Mouse (Mus musculus) hindbrain, embryonic 13.5 days (tissue): Measurements from ENCODE around the gene Psmb11. TPM values are rescaled to one million over a fixed set of nuclear protein-coding genes. Genes with fewer than 3 reads are reported as not detected.

Experiments used
- ATAC-seq: fragments of 200-750 bp; cut with Nextera tagmentation; 2 replicates; pipeline ENCODE4 v1.8.0; 2017; ENCODE audit warnings: moderate TSS enrichment; ENCODE audit not compliant: low FRiP score
- H3K27ac ChIP-seq: fragments of 300-500 bp; sonication (generic); 2 replicates; pipeline ENCODE4 v1.5.1; 2015; ENCODE audit warnings: inconsistent platforms, mild to moderate bottlenecking, moderate library complexity
- H3K27me3 ChIP-seq: fragments of 300-500 bp; sonication (generic); 2 replicates; pipeline ENCODE4 v1.6.1; 2015; ENCODE audit warnings: mild to moderate bottlenecking, inconsistent platforms
- H3K36me3 ChIP-seq: fragments of 300-500 bp; sonication (generic); 2 replicates; pipeline ENCODE4 v1.6.1; 2015; ENCODE audit warnings: mild to moderate bottlenecking, inconsistent platforms
- H3K4me1 ChIP-seq: fragments of 300-500 bp; sonication (generic); replicated peaks from 2 replicates; pipeline ENCODE4 v1.6.1; 2015; ENCODE audit warnings: inconsistent platforms
- H3K4me2 ChIP-seq: fragments of 300-500 bp; sonication (generic); 2 replicates; pipeline ENCODE4 v1.6.1; 2015; ENCODE audit warnings: inconsistent platforms, mild to moderate bottlenecking, moderate library complexity
- H3K4me3 ChIP-seq: fragments of 300-500 bp; sonication (generic); 2 replicates; pipeline ENCODE4 v1.5.1; 2015; ENCODE audit warnings: mild to moderate bottlenecking, inconsistent platforms
- H3K9ac ChIP-seq: fragments of 300-500 bp; sonication (generic); 2 replicates; pipeline ENCODE4 v1.6.1; 2015; ENCODE audit warnings: mild to moderate bottlenecking, inconsistent platforms
- H3K9me3 ChIP-seq: fragments of 300-500 bp; sonication (generic); 2 replicates; pipeline ENCODE4 v1.6.1; 2016; ENCODE audit warnings: inconsistent platforms
- WGBS: fragments of 180-500 bp; shearing (Covaris S2); methylation state at CpG from one replicate; pipeline ENCODE4 v1.1.7; 2015; 5-methylcytosine and 5-hydroxymethylcytosine counted together
- polyA plus RNA-seq: library from polyadenylated mRNA; unstranded; fragments of >200 nt; fragmentation: Nextera tagmentation; extraction: Ambion mirVana; gene quantifications from 2 replicates; pipeline ENCODE4 v1.2.1, GENCODE M21; 2015

The Psmb11 gene
- polyA plus RNA-seq, 1 experiment from 2014 or later: not detected

- Histone ChIP-seq H3K36me3 (peaks cover 26% of the 10 kb centered on the region), H3K9me3 (no peaks in the 10 kb centered on the region), H3K4me2 (no peak overlapping the region), H3K9ac (no peak overlapping the region), H3K27ac (no peak overlapping the region), H3K4me3 (no peak overlapping the region), H3K4me1 (no peaks in the 10 kb centered on the region), H3K27me3 (0 out of 2 replicates have a peak, but pooled peaks cover 5% of the 10 kb centered on the region)
- WGBS: 48% methylated on average over 7 of the region's 7 CpGs
- no peak for ATAC-seq
These were observed 37.4 kb upstream of the Psmb11 start for GRCm38 (mm10) chr14:54583681-54584338.

GRCm38 (mm10) chr14:54591056-54591455, 30.2 kb upstream of the Psmb11 start:
- peaks cover 7% of the 10 kb centered on the region; the same call in 1 of the 2 replicates for H3K4me1 ChIP-seq
- 92% methylated on average over 16 of the region's 16 CpGs for WGBS
- no peak overlapping the region for H3K4me2 ChIP-seq
- no peak overlapping the region for H3K27ac ChIP-seq
- H3K4me3 ChIP-seq: no peak overlapping the region
- ATAC-seq: no peak
- H3K27me3 ChIP-seq: no peaks in the 10 kb centered on the region
- H3K9ac ChIP-seq: no peak overlapping the region
- H3K36me3 ChIP-seq: peaks cover 27% of the 10 kb centered on the region
- H3K9me3 ChIP-seq: no peaks in the 10 kb centered on the region

GRCm38 (mm10) chr14:54592319-54592934, 28.8 kb upstream of the Psmb11 start:
- Histone ChIP-seq H3K36me3 (peaks cover 27% of the 10 kb centered on the region), H3K4me1 (peaks cover 7% of the 10 kb centered on the region; the same call in 1 of the 2 replicates), H3K9ac (peak overlapping the region; percentile 56; the same call in 1 of the 2 replicates), H3K27me3 (no peaks in the 10 kb centered on the region), H3K4me3 (no peak overlapping the region), H3K9me3 (no peaks in the 10 kb centered on the region), H3K27ac (peak overlapping the region; percentile 44), H3K4me2 (no peak overlapping the region)
- 66% methylated on average over 10 of the region's 10 CpGs for WGBS
- no peak for ATAC-seq

- no peak for ATAC-seq
- H3K9me3 ChIP-seq: no peaks in the 10 kb centered on the region
- H3K4me3 ChIP-seq: no peak overlapping the region
- H3K4me1 ChIP-seq: peaks cover 7% of the 10 kb centered on the region; the same call in 1 of the 2 replicates
- no peak overlapping the region for H3K4me2 ChIP-seq
- no peak overlapping the region for H3K9ac ChIP-seq
- no peak overlapping the region for H3K27ac ChIP-seq
- H3K36me3 ChIP-seq: peaks cover 31% of the 10 kb centered on the region
- H3K27me3 ChIP-seq: no peaks in the 10 kb centered on the region
- 89% methylated on average over 3 of the region's 3 CpGs for WGBS
These were observed 27.2 kb upstream of the Psmb11 start for GRCm38 (mm10) chr14:54594055-54594454.

- peaks cover 7% of the 10 kb centered on the region; the same call in 1 of the 2 replicates for H3K4me1 ChIP-seq
- ATAC-seq: no peak
- H3K4me2 ChIP-seq: no peak overlapping the region
- 70% methylated on average over 27 of the region's 28 CpGs for WGBS
- no peak overlapping the region for H3K4me3 ChIP-seq
- H3K9ac ChIP-seq: 0 out of 2 replicates have a peak overlapping the region, but pooled peaks have one; percentile 29
- no peaks in the 10 kb centered on the region for H3K9me3 ChIP-seq
- peaks cover 32% of the 10 kb centered on the region for H3K36me3 ChIP-seq
- H3K27ac ChIP-seq: no peak overlapping the region
- H3K27me3 ChIP-seq: no peaks in the 10 kb centered on the region
These were observed 26.4 kb upstream of the Psmb11 start for GRCm38 (mm10) chr14:54594631-54595414.

GRCm38 (mm10) chr14:54597084-54597483, 24.1 kb upstream of the Psmb11 start:
- Histone ChIP-seq H3K4me3 (no peak overlapping the region), H3K27ac (no peak overlapping the region), H3K9ac (no peak overlapping the region), H3K4me1 (peaks cover 7% of the 10 kb centered on the region), H3K4me2 (no peak overlapping the region), H3K9me3 (no peaks in the 10 kb centered on the region), H3K36me3 (peaks cover 18% of the 10 kb centered on the region), H3K27me3 (no peaks in the 10 kb centered on the region)
- 81% methylated on average over 7 of the region's 7 CpGs for WGBS
- no peak for ATAC-seq

GRCm38 (mm10) chr14:54601601-54602000, 19.6 kb upstream of the Psmb11 start:
- WGBS: 86% methylated on average over 2 of the region's 2 CpGs
- ATAC-seq: no peak
- no peak overlapping the region for H3K27ac ChIP-seq

GRCm38 (mm10) chr14:54602613-54603012, 18.6 kb upstream of the Psmb11 start:
- Histone ChIP-seq H3K4me2 (peak overlapping the region; percentile 52), H3K27ac (peak overlapping the region; percentile 97), H3K27me3 (no peaks in the 10 kb centered on the region), H3K9ac (peak overlapping the region; percentile 81), H3K36me3 (0 out of 2 replicates have a peak, but pooled peaks cover 4% of the 10 kb centered on the region), H3K4me3 (peak overlapping the region; percentile 55), H3K4me1 (peaks cover 28% of the 10 kb centered on the region), H3K9me3 (no peaks in the 10 kb centered on the region)
- WGBS: 39% methylated on average over 4 of the region's 4 CpGs
- no peak for ATAC-seq

More at GRCm38 (mm10) chr14:54601601-54602000, 19.6 kb upstream of the Psmb11 start:
- Histone ChIP-seq H3K9me3 (no peaks in the 10 kb centered on the region), H3K27me3 (no peaks in the 10 kb centered on the region), H3K36me3 (peaks cover 4% of the 10 kb centered on the region; the same call in 1 of the 2 replicates), H3K9ac (no peak overlapping the region), H3K4me1 (peaks cover 28% of the 10 kb centered on the region), H3K4me3 (no peak overlapping the region), H3K4me2 (no peak overlapping the region)

- peak overlapping the region; percentile 81 for H3K9ac ChIP-seq
- H3K27ac ChIP-seq: peak overlapping the region; percentile 97
- H3K36me3 ChIP-seq: 0 out of 2 replicates have a peak, but pooled peaks cover 4% of the 10 kb centered on the region
- H3K4me3 ChIP-seq: peak overlapping the region; percentile 55
- peak overlapping the region; percentile 52 for H3K4me2 ChIP-seq
- WGBS: under 1% methylated on average over 46 of the region's 46 CpGs
- H3K9me3 ChIP-seq: no peaks in the 10 kb centered on the region
- peaks cover 28% of the 10 kb centered on the region for H3K4me1 ChIP-seq
- H3K27me3 ChIP-seq: no peaks in the 10 kb centered on the region
- ATAC-seq: peak; percentile 99
These were observed 18.1 kb upstream of the Psmb11 start for GRCm38 (mm10) chr14:54603038-54603654.

- peak overlapping the region; percentile 97 for H3K27ac ChIP-seq
- ATAC-seq: no peak
- H3K4me3 ChIP-seq: peak overlapping the region; percentile 55
- H3K36me3 ChIP-seq: 0 out of 2 replicates have a peak, but pooled peaks cover 4% of the 10 kb centered on the region
- peaks cover 28% of the 10 kb centered on the region for H3K4me1 ChIP-seq
- WGBS: 83% methylated on average over 8 of the region's 8 CpGs
- peak overlapping the region; percentile 52 for H3K4me2 ChIP-seq
- no peaks in the 10 kb centered on the region for H3K9me3 ChIP-seq
- H3K27me3 ChIP-seq: no peaks in the 10 kb centered on the region
- no peak overlapping the region for H3K9ac ChIP-seq
These were observed 17.5 kb upstream of the Psmb11 start for GRCm38 (mm10) chr14:54603686-54604085.

- Histone ChIP-seq H3K4me2 (peak within 1 kb of the TSS; percentile 58), H3K9me3 (no peaks in the 10 kb centered on the region), H3K4me1 (peaks cover 28% of the 10 kb centered on the region), H3K4me3 (peak within 1 kb of the TSS; percentile 48), H3K27ac (peak within 1 kb of the TSS; percentile 78), H3K9ac (peak within 1 kb of the TSS; percentile 63), H3K27me3 (no peaks in the 10 kb centered on the region), H3K36me3 (peaks cover 5% of the 10 kb centered on the region; the same call in 1 of the 2 replicates)
- no peak; the same call in 1 of the 2 replicates for ATAC-seq
- WGBS: under 1% methylated on average over 36 of the region's 39 CpGs
These were observed 15.4 kb upstream of the Psmb11 start, which contains the start of gene 4931414P19Rik for GRCm38 (mm10) chr14:54605752-54606321. 4931414P19Rik (minus strand) TSS chr14:54605993.
